Mouse (Mus musculus): ENCODE results near the gene Slpi. TPM values are rescaled to one million over a fixed set of nuclear protein-coding genes. Genes with fewer than 3 reads are reported as not detected.
"Not testable (repeated sequence)": the region's sequence is repeated elsewhere in the genome, so short reads cannot be mapped to it uniquely, and the experiment has no call there.

Gene Slpi
- polyA plus RNA-seq, 1 experiment from 2014 or later: 0.60 TPM

DNA sequence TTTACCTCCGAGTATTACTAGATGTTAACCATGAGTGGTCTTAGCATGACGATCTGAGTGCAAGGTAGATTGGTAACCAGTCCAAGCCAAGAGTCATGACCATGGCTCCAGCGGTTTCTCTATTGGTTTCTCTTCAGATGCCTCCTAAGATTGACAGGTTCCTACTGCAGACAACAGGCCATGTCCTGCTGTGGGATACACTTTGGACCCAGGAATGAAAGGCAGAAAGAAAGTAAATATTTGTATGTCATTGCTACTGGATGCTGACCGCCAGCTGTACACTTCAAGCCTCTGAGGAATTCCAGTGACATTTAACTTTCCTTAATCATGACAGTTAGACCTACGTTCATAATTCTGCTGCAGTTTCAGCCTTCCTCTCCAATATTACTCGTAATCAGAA, 67.9 kb downstream of the Slpi start:
- Histone ChIP-seq H3K27ac (ENCODE audit: low read length) (no peak overlapping the region), H3K4me2 (ENCODE audit: low read depth, low read length) (no peak overlapping the region), H3K27me3 (ENCODE audit: control insufficient read depth, insufficient read depth, low read length) (no peaks in the 10 kb centered on the region), H3K4me3 (ENCODE audit: low read length) (no peak overlapping the region), H3K9ac (ENCODE audit: low read length) (no peak overlapping the region), H3K4me1 (ENCODE audit: control insufficient read depth, insufficient read depth, low read length) (no peaks in the 10 kb centered on the region), H3K9me3 (replicated peaks; ENCODE audit: control insufficient read depth, low read length) (no peaks in the 10 kb centered on the region), H3K36me3 (ENCODE audit: control insufficient read depth, insufficient read depth) (no peaks in the 10 kb centered on the region)
- no peak for ATAC-seq (replicated peaks; ENCODE audit: extremely low read depth, insufficient read depth, low FRiP score)
- 80% methylated on average over 6 of the region's 6 CpGs for WGBS

DNA sequence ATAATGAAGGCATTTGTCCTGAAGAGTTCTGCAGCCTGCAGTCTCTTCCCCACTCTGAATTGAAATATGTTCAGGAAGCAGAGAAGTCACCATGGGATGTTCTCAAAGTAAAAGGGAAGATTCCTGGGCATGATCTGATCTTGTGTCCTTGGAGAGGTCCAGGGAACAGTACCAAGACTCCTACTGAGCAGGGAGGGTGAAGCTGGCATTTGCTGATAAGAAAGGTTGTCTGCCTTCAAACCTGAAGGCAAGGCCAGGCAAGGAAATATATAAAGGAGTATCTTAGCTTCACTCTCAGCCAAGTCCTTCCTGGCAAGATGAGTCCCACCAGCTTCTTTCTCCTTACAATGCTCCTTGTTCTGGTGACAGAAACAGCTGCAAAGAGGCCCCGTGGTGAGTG, 72.4 kb downstream of the Slpi start, which contains the start of gene Svs6:
TSS of gene Svs6 (plus strand) at position 301 of the 400 bp plus-strand sequence.
- not testable (repeated sequence) for ATAC-seq (replicated peaks; ENCODE audit: extremely low read depth, insufficient read depth, low FRiP score); H3K36me3 ChIP-seq (ENCODE audit: control insufficient read depth, insufficient read depth); H3K4me1 ChIP-seq (ENCODE audit: control insufficient read depth, insufficient read depth, low read length); H3K4me2 ChIP-seq (ENCODE audit: low read depth, low read length); H3K27me3 ChIP-seq (ENCODE audit: control insufficient read depth, insufficient read depth, low read length); H3K9me3 ChIP-seq (replicated peaks; ENCODE audit: control insufficient read depth, low read length); H3K27ac ChIP-seq (ENCODE audit: low read length); H3K4me3 ChIP-seq (ENCODE audit: low read length); H3K9ac ChIP-seq (ENCODE audit: low read length)
- whole genome bisulfite sequencing: 74% methylated on average over 1 of the region's 1 CpGs

DNA sequence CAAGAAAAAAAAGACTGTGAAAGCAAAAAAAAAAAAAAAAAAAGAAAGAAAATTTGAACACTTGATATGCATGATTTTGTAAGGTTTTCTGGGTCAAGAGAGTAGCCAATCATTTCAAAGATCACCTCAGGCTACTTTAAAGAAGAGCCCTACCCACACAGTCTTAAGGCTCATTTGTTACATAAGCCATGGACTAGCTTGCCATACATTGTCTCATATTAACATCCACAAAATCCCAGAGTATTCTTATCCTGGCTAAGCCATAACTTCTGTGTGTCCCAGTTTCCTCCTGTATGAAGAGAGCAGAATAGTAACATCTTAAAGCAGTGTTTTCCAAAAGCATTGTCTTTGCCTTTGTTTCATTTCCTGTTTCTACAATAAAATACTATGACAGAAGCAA, 73.4 kb downstream of the Slpi start:
- H3K9ac ChIP-seq (ENCODE audit: low read length); H3K27me3 ChIP-seq (ENCODE audit: control insufficient read depth, insufficient read depth, low read length); H3K4me2 ChIP-seq (ENCODE audit: low read depth, low read length); H3K36me3 ChIP-seq (ENCODE audit: control insufficient read depth, insufficient read depth); H3K4me3 ChIP-seq (ENCODE audit: low read length); ATAC-seq (replicated peaks; ENCODE audit: extremely low read depth, insufficient read depth, low FRiP score); H3K27ac ChIP-seq (ENCODE audit: low read length); H3K4me1 ChIP-seq (ENCODE audit: control insufficient read depth, insufficient read depth, low read length); H3K9me3 ChIP-seq (replicated peaks; ENCODE audit: control insufficient read depth, low read length): not testable (repeated sequence)

DNA sequence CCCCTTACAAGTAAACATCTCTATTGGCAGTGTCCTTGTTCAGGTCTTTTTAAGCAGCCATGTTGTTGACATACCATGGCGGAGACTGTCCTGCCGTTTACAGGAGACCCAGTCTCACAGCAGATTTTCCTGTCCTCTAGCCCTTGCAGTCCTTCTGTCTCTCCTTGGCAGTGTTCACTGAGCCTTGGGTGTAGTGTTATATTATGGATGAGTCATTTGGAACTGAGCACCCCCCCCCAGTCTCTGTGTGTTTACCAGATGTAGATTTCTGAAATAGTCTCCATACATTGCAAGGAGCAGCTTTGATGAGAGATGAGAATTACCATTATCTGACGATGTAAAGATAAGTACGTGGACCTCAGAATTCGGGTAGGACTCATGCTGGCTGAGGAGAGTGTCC, 76.3 kb downstream of the Slpi start:
- Histone ChIP-seq H3K4me1 (ENCODE audit: control insufficient read depth, insufficient read depth, low read length) (no peaks in the 10 kb centered on the region), H3K27me3 (ENCODE audit: control insufficient read depth, insufficient read depth, low read length) (no peaks in the 10 kb centered on the region), H3K9me3 (replicated peaks; ENCODE audit: control insufficient read depth, low read length) (no peaks in the 10 kb centered on the region), H3K27ac (ENCODE audit: low read length) (no peak overlapping the region), H3K9ac (ENCODE audit: low read length) (no peak overlapping the region), H3K4me2 (ENCODE audit: low read depth, low read length) (no peak overlapping the region), H3K4me3 (ENCODE audit: low read length) (no peak overlapping the region), H3K36me3 (ENCODE audit: control insufficient read depth, insufficient read depth) (no peaks in the 10 kb centered on the region)
- WGBS: 72% methylated on average over 5 of the region's 5 CpGs
- no peak for ATAC-seq (replicated peaks; ENCODE audit: extremely low read depth, insufficient read depth, low FRiP score)

Small RNAs within 50 kb of the gene (microRNA-seq; reads per million reads assigned to microRNA genes)
- gene Mir7678: not detected

Other genes starting within 250 kb of the Slpi start
- 0.10 and 0.29 TPM in 2 replicates for gene Kcns1, start 218.0 kb downstream of the Slpi start, polyA plus RNA-seq (2015; fragmentation: Nextera tagmentation; extraction: Ambion mirVana)
- not detected in 2 replicates for gene Wfdc5, start 206.4 kb downstream of the Slpi start, polyA plus RNA-seq (2015; fragmentation: Nextera tagmentation; extraction: Ambion mirVana)
- gene Wfdc12, start 198.5 kb downstream of the Slpi start, polyA plus RNA-seq (2015; fragmentation: Nextera tagmentation; extraction: Ambion mirVana): not detected in 2 replicates
- not detected in 2 replicates for gene Wfdc15a, start 189.0 kb downstream of the Slpi start, polyA plus RNA-seq (2015; fragmentation: Nextera tagmentation; extraction: Ambion mirVana)
- gene Wfdc15b, start 167.4 kb downstream of the Slpi start, polyA plus RNA-seq (2015; fragmentation: Nextera tagmentation; extraction: Ambion mirVana): 0.32 TPM in 1 of 2 replicates, not detected in the other
- not detected in 2 replicates for gene Svs2, start 150.6 kb downstream of the Slpi start, polyA plus RNA-seq (2015; fragmentation: Nextera tagmentation; extraction: Ambion mirVana)
- gene Svs3b, start 132.5 kb downstream of the Slpi start, polyA plus RNA-seq (2015; fragmentation: Nextera tagmentation; extraction: Ambion mirVana): not detected in 2 replicates
- not detected in 2 replicates for gene Svs4, start 110.6 kb downstream of the Slpi start, polyA plus RNA-seq (2015; fragmentation: Nextera tagmentation; extraction: Ambion mirVana)
- gene Svs3a, start 99.8 kb downstream of the Slpi start, polyA plus RNA-seq (2015; fragmentation: Nextera tagmentation; extraction: Ambion mirVana): not detected in 2 replicates
- gene Svs6, start 72.3 kb downstream of the Slpi start, polyA plus RNA-seq (2015; fragmentation: Nextera tagmentation; extraction: Ambion mirVana): not detected in 2 replicates
- gene Svs5, start 56.4 kb downstream of the Slpi start, polyA plus RNA-seq (2015; fragmentation: Nextera tagmentation; extraction: Ambion mirVana): not detected in 2 replicates
- gene Rbpjl, start 14.0 kb upstream of the Slpi start, polyA plus RNA-seq (2015; fragmentation: Nextera tagmentation; extraction: Ambion mirVana): 0.49 and 1.7 TPM in 2 replicates
- 7.2 and 8.9 TPM in 2 replicates for gene Matn4, start 16.1 kb upstream of the Slpi start, polyA plus RNA-seq (2015; fragmentation: Nextera tagmentation; extraction: Ambion mirVana)
- 48.0 and 61.1 TPM in 2 replicates for gene Sdc4, start 54.8 kb upstream of the Slpi start, polyA plus RNA-seq (2015; fragmentation: Nextera tagmentation; extraction: Ambion mirVana)
- 33.4 and 41.7 TPM in 2 replicates for gene Sys1, start 67.9 kb upstream of the Slpi start, polyA plus RNA-seq (2015; fragmentation: Nextera tagmentation; extraction: Ambion mirVana)
- 11.6 and 12.1 TPM in 2 replicates for gene Gm20458, start 71.9 kb upstream of the Slpi start, polyA plus RNA-seq (2015; fragmentation: Nextera tagmentation; extraction: Ambion mirVana)
- gene Trp53tg5, start 84.6 kb upstream of the Slpi start, polyA plus RNA-seq (2015; fragmentation: Nextera tagmentation; extraction: Ambion mirVana): not detected in 2 replicates
- gene Dbndd2, start 97.0 kb upstream of the Slpi start, polyA plus RNA-seq (2015; fragmentation: Nextera tagmentation; extraction: Ambion mirVana): 10.6 and 16.4 TPM in 2 replicates
- gene Pigt, start 108.4 kb upstream of the Slpi start, polyA plus RNA-seq (2015; fragmentation: Nextera tagmentation; extraction: Ambion mirVana): 45.3 and 46.2 TPM in 2 replicates
- 21.3 and 50.0 TPM in 2 replicates for gene Wfdc2, start 173.3 kb upstream of the Slpi start, polyA plus RNA-seq (2015; fragmentation: Nextera tagmentation; extraction: Ambion mirVana)
- gene Spint3, start 184.4 kb upstream of the Slpi start, polyA plus RNA-seq (2015; fragmentation: Nextera tagmentation; extraction: Ambion mirVana): not detected in 2 replicates
- gene Wfdc6a, start 196.4 kb upstream of the Slpi start, polyA plus RNA-seq (2015; fragmentation: Nextera tagmentation; extraction: Ambion mirVana): 0.19 and 0.30 TPM in 2 replicates
- gene Eppin, start 204.5 kb upstream of the Slpi start, polyA plus RNA-seq (2015; fragmentation: Nextera tagmentation; extraction: Ambion mirVana): not detected in 2 replicates
- not detected in 2 replicates for gene Wfdc6b, start 224.4 kb upstream of the Slpi start, polyA plus RNA-seq (2015; fragmentation: Nextera tagmentation; extraction: Ambion mirVana)
- not detected in 2 replicates for gene Wfdc8, start 224.5 kb upstream of the Slpi start, polyA plus RNA-seq (2015; fragmentation: Nextera tagmentation; extraction: Ambion mirVana)
- not detected in 2 replicates for gene Wfdc16, start 249.7 kb upstream of the Slpi start, polyA plus RNA-seq (2015; fragmentation: Nextera tagmentation; extraction: Ambion mirVana)